Mouse (Mus musculus) neural tube, embryonic 15.5 days (tissue): ENCODE results near the gene Sbk1. TPM values are rescaled to one million over a fixed set of nuclear protein-coding genes. Genes with fewer than 3 reads are reported as not detected.

Experiments
- polyA plus RNA-seq: library from polyadenylated mRNA; unstranded; fragments of >200 nt; fragmentation: Nextera tagmentation; extraction: Ambion mirVana; gene quantifications from 2 replicates; pipeline ENCODE4 v1.2.1, GENCODE M21; 2015

The Sbk1 gene
- polyA plus RNA-seq, 1 experiment from 2014 or later: 182 TPM

Other genes starting within 250 kb of the Sbk1 start
- 12.9 and 14.4 TPM in 2 replicates for gene Gsg1l, start 190.2 kb upstream of the Sbk1 start, polyA plus RNA-seq
- gene Xpo6, start 72.1 kb upstream of the Sbk1 start, polyA plus RNA-seq: 51.2 and 54.3 TPM in 2 replicates
- gene Lat, start 97.0 kb downstream of the Sbk1 start, polyA plus RNA-seq: 0.56 and 31.7 TPM in 2 replicates
- gene Spns1, start 104.8 kb downstream of the Sbk1 start, polyA plus RNA-seq: 82.4 and 92.7 TPM in 2 replicates
- gene Nfatc2ip, start 124.1 kb downstream of the Sbk1 start, polyA plus RNA-seq: 2.4 and 2.8 TPM in 2 replicates
- gene Cd19, start 142.3 kb downstream of the Sbk1 start, polyA plus RNA-seq: 0.22 and 0.26 TPM in 2 replicates
- gene Rabep2, start 156.1 kb downstream of the Sbk1 start, polyA plus RNA-seq: 22.2 and 22.9 TPM in 2 replicates
- 6.5 and 12.7 TPM in 2 replicates for gene Atp2a1, start 190.5 kb downstream of the Sbk1 start, polyA plus RNA-seq
- gene Sh2b1, start 202.8 kb downstream of the Sbk1 start, polyA plus RNA-seq: 69.4 and 69.6 TPM in 2 replicates
- 139 and 147 TPM in 2 replicates for gene Tufm, start 214.7 kb downstream of the Sbk1 start, polyA plus RNA-seq
- gene Atxn2l, start 230.8 kb downstream of the Sbk1 start, polyA plus RNA-seq: 66.0 and 69.5 TPM in 2 replicates